ENCODE assay signal across 7 mouse cellular contexts in genomic region chr1:167888816-167889215, GRCm38 (mm10).
DNase-seq lines count a peak whose midpoint lies in the region; TF ChIP-seq lines count a peak whose summit lies in the region.

No protein-coding gene starts in this region.

- no peaks in the 10 kb centered on the region for H3K36me3 ChIP-seq in E14TG2a.4 (ENCODE audit: insufficient read depth, low read length)

- 0 out of 2 replicates have a peak, but pooled peaks have one; percentile 5 for TF ChIP-seq CTCF in E14TG2a.4 (conservative IDR thresholded peaks at IDR 0.05; ENCODE audit: low read length)

- peaks cover 24% of the 10 kb centered on the region for H3K27me3 ChIP-seq in E14TG2a.4 (ENCODE audit: insufficient read depth, low read length)

- peak; percentile 6 for DNase-seq in Muller cell, postnatal 12 days (ENCODE audit: inconsistent ontology term)
- peak; percentile 2 to 10 for DNase-seq in heart, postnatal 10 days
- DNase-seq in lung, postnatal 10 days: peak; percentile 27
- no peak for DNase-seq in urinary bladder, postnatal 4 days (ENCODE audit: low spot score in 2 of 2)
- DNase-seq in left cerebral cortex, adult 11 months (ENCODE audit: low spot score): no peak
- DNase-seq in T-cell, adult 2 months (ENCODE audit: low spot score): no peak

- H3K4me1 ChIP-seq in E14TG2a.4 (replicated peaks; ENCODE audit: low read depth, low read length): peaks cover 9% of the 10 kb centered on the region

- H3K9me3 ChIP-seq in E14TG2a.4 (ENCODE audit: low read length): no peaks in the 10 kb centered on the region

- peak overlapping the region; percentile 57 for H3K4me3 ChIP-seq in E14TG2a.4 (replicated peaks; ENCODE audit: low read length)

- intact Hi-C loops in heart, postnatal 10 days (cut with DNase I): no loop called here

Comparison
In these comparisons a context has a peak if more than half of its experiments do, and no peak if none do; other contexts are left out.
1. DNase-seq: peak in Muller cell, postnatal 12 days (single experiment), heart, postnatal 10 days (2 of 2) and lung, postnatal 10 days (single experiment); none in urinary bladder, postnatal 4 days (0 of 2), left cerebral cortex, adult 11 months (single experiment) and T-cell, adult 2 months (single experiment).